Mouse (Mus musculus): Measurements from ENCODE around the gene Gorasp2. TPM values are rescaled to one million over a fixed set of nuclear protein-coding genes. Genes with fewer than 3 reads are reported as not detected.

Gorasp2 gene
- total and polyA plus RNA-seq, 3 experiments = 59.5 to 80.2 (median 67.8) TPM

- H3K4me3 ChIP-seq = no peak overlapping the region
- H3K27me3 ChIP-seq (ENCODE audit: control insufficient read depth, insufficient read depth, low read length) = no peaks in the 10 kb centered on the region
- no peak for TF ChIP-seq CTCF (IDR thresholded peaks at IDR 0.05)
- TF ChIP-seq EP300 (IDR thresholded peaks at IDR 0.05; ENCODE audit: insufficient read depth, low read depth, low read length) = no peak
- no peak for TF ChIP-seq POLR2A (IDR thresholded peaks at IDR 0.05; ENCODE audit: insufficient read depth, low read depth, low read length)
- DNase-seq = no peak
- 87% methylated on average over 2 of the region's 2 CpGs for WGBS
- no peaks in the 10 kb centered on the region for H3K36me3 ChIP-seq (ENCODE audit: control insufficient read depth, insufficient read depth, low read length)
- H3K4me1 ChIP-seq (ENCODE audit: control insufficient read depth, insufficient read depth, low read length) = peaks cover 2% of the 10 kb centered on the region; the same call in 1 of the 2 replicates
- no peak overlapping the region for H3K27ac ChIP-seq
- H3K9ac ChIP-seq (ENCODE audit: low read depth, low read length) = no peak overlapping the region
- H3K79me2 ChIP-seq (replicated peaks; ENCODE audit: control insufficient read depth, insufficient read depth, low read length) = no peaks in the 10 kb centered on the region
- intact Hi-C loops (cut with DNase I) = no loop called here
Observed at GRCm38 (mm10) chr2:70727089-70727488, 65.7 kb downstream of the Gorasp2 start.

GRCm38 (mm10) chr2:70735534-70735933, 74.2 kb downstream of the Gorasp2 start:
- H3K4me1 ChIP-seq (ENCODE audit: control insufficient read depth, insufficient read depth, low read length) = peaks cover 2% of the 10 kb centered on the region; the same call in 1 of the 2 replicates
- no peak overlapping the region for H3K9ac ChIP-seq (ENCODE audit: low read depth, low read length)
- H3K79me2 ChIP-seq (replicated peaks; ENCODE audit: control insufficient read depth, insufficient read depth, low read length) = no peaks in the 10 kb centered on the region
- no peak for DNase-seq
- WGBS = 60% methylated on average over 4 of the region's 4 CpGs
- H3K27ac ChIP-seq = no peak overlapping the region
- intact Hi-C loops (cut with DNase I) = no loop called here
- no peaks in the 10 kb centered on the region for H3K36me3 ChIP-seq (ENCODE audit: control insufficient read depth, insufficient read depth, low read length)
- no peaks in the 10 kb centered on the region for H3K27me3 ChIP-seq (ENCODE audit: control insufficient read depth, insufficient read depth, low read length)
- no peak overlapping the region for H3K4me3 ChIP-seq
- TF ChIP-seq CTCF (IDR thresholded peaks at IDR 0.05) = no peak
- no peak for TF ChIP-seq POLR2A (IDR thresholded peaks at IDR 0.05; ENCODE audit: insufficient read depth, low read depth, low read length)
- no peak for TF ChIP-seq EP300 (IDR thresholded peaks at IDR 0.05; ENCODE audit: insufficient read depth, low read depth, low read length)

GRCm38 (mm10) chr2:70736008-70736407, 74.6 kb downstream of the Gorasp2 start:
- Histone ChIP-seq H3K27me3 (ENCODE audit: control insufficient read depth, insufficient read depth, low read length) (no peaks in the 10 kb centered on the region), H3K79me2 (replicated peaks; ENCODE audit: control insufficient read depth, insufficient read depth, low read length) (no peaks in the 10 kb centered on the region), H3K4me3 (no peak overlapping the region), H3K27ac (no peak overlapping the region), H3K36me3 (ENCODE audit: control insufficient read depth, insufficient read depth, low read length) (peaks cover 2% of the 10 kb centered on the region; the same call in 1 of the 2 replicates), H3K4me1 (ENCODE audit: control insufficient read depth, insufficient read depth, low read length) (peaks cover 2% of the 10 kb centered on the region; the same call in 1 of the 2 replicates), H3K9ac (ENCODE audit: low read depth, low read length) (no peak overlapping the region)
- WGBS = 62% methylated on average over 5 of the region's 5 CpGs
- DNase-seq = no peak
- intact Hi-C loops (cut with DNase I) = no loop called here
- TF ChIP-seq CTCF (IDR thresholded peaks at IDR 0.05) = no peak
- TF ChIP-seq POLR2A (IDR thresholded peaks at IDR 0.05; ENCODE audit: insufficient read depth, low read depth, low read length) = no peak
- TF ChIP-seq EP300 (IDR thresholded peaks at IDR 0.05; ENCODE audit: insufficient read depth, low read depth, low read length) = no peak

- TF ChIP-seq EP300 (IDR thresholded peaks at IDR 0.05; ENCODE audit: insufficient read depth, low read depth, low read length) = no peak
- Histone ChIP-seq H3K79me2 (replicated peaks; ENCODE audit: control insufficient read depth, insufficient read depth, low read length) (no peaks in the 10 kb centered on the region), H3K4me1 (ENCODE audit: control insufficient read depth, insufficient read depth, low read length) (no peaks in the 10 kb centered on the region), H3K9ac (ENCODE audit: low read depth, low read length) (no peak overlapping the region), H3K36me3 (ENCODE audit: control insufficient read depth, insufficient read depth, low read length) (peaks cover 3% of the 10 kb centered on the region; the same call in 1 of the 2 replicates), H3K4me3 (no peak overlapping the region), H3K27ac (no peak overlapping the region), H3K27me3 (ENCODE audit: control insufficient read depth, insufficient read depth, low read length) (no peaks in the 10 kb centered on the region)
- no peak for DNase-seq
- WGBS = 96% methylated on average over 5 of the region's 5 CpGs
- intact Hi-C loops (cut with DNase I) = no loop called here
Observed at GRCm38 (mm10) chr2:70741901-70742300, 80.5 kb downstream of the Gorasp2 start.

GRCm38 (mm10) chr2:70742588-70742987, 81.2 kb downstream of the Gorasp2 start:
- intact Hi-C loops (cut with DNase I) = no loop called here
- Histone ChIP-seq H3K36me3 (ENCODE audit: control insufficient read depth, insufficient read depth, low read length) (peaks cover 5% of the 10 kb centered on the region; the same call in 1 of the 2 replicates), H3K27ac (no peak overlapping the region), H3K79me2 (replicated peaks; ENCODE audit: control insufficient read depth, insufficient read depth, low read length) (no peaks in the 10 kb centered on the region), H3K27me3 (ENCODE audit: control insufficient read depth, insufficient read depth, low read length) (no peaks in the 10 kb centered on the region), H3K9ac (ENCODE audit: low read depth, low read length) (no peak overlapping the region), H3K4me1 (ENCODE audit: control insufficient read depth, insufficient read depth, low read length) (no peaks in the 10 kb centered on the region), H3K4me3 (no peak overlapping the region)
- no peak for DNase-seq
- 78% methylated on average over 2 of the region's 2 CpGs for WGBS
- TF ChIP-seq POLR2A (IDR thresholded peaks at IDR 0.05; ENCODE audit: insufficient read depth, low read depth, low read length) (no peak), CTCF (IDR thresholded peaks at IDR 0.05) (no peak), EP300 (IDR thresholded peaks at IDR 0.05; ENCODE audit: insufficient read depth, low read depth, low read length) (no peak)

GRCm38 (mm10) chr2:70751655-70752054, 90.3 kb downstream of the Gorasp2 start:
- Histone ChIP-seq H3K4me3 (no peak overlapping the region), H3K36me3 (ENCODE audit: control insufficient read depth, insufficient read depth, low read length) (peaks cover 2% of the 10 kb centered on the region), H3K9ac (ENCODE audit: low read depth, low read length) (no peak overlapping the region), H3K27me3 (ENCODE audit: control insufficient read depth, insufficient read depth, low read length) (no peaks in the 10 kb centered on the region), H3K27ac (no peak overlapping the region), H3K79me2 (replicated peaks; ENCODE audit: control insufficient read depth, insufficient read depth, low read length) (no peaks in the 10 kb centered on the region), H3K4me1 (ENCODE audit: control insufficient read depth, insufficient read depth, low read length) (no peaks in the 10 kb centered on the region)
- WGBS = 91% methylated on average over 2 of the region's 2 CpGs
- intact Hi-C loops (cut with DNase I) = no loop called here
- DNase-seq = no peak
- no peak for TF ChIP-seq EP300 (IDR thresholded peaks at IDR 0.05; ENCODE audit: insufficient read depth, low read depth, low read length)
- TF ChIP-seq CTCF (IDR thresholded peaks at IDR 0.05) = no peak
- TF ChIP-seq POLR2A (IDR thresholded peaks at IDR 0.05; ENCODE audit: insufficient read depth, low read depth, low read length) = no peak
